Mouse (Mus musculus) frontal cortex, adult (tissue): ENCODE measurements around the gene Hoxd8.

Experiments
- ATAC-seq: cut with Nextera tagmentation; 2 replicates; pipeline ENCODE4 v1.9.2; 2017; ENCODE audit warnings: mild to moderate bottlenecking, moderate library complexity, mixed read lengths; ENCODE audit not compliant: low TSS enrichment

Gene Hoxd8

DNA sequence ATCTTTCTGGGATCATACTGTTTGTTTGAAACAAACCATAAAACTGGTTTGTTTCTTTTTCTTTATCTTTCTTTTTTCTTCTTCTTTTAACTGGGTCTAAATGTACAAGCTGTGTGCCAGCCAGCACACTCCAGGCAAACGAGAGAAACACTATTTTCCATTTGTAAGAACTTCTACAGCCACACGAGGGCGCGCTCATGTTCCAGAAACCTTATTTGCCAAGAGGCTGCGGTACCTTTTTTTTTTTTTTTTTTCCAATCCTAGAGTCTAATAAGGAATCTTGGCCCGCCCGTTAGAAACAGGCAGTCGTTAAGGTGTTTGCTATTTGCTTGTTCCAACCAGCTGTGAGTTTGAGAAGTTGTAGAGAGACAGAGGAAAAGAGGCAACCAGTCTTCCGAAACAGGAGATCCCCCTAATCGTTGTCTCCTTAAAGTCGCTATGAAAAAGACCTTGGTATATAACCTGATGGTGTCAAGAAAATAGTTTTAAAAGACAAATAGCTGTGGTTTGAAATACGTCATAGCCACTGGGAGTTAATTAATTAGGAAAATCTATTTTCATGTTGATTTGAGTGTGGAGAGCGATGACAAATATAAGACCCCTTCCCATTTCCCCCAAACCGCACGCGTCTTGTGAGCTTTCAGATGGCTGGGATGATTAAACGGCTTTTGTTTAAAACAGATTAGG, 18.0 kb upstream of the Hoxd8 start:
- ATAC-seq, result no peak

GRCm38 (mm10) chr2:74686988-74687697, 17.3 kb upstream of the Hoxd8 start:
- ATAC-seq, result no peak

- no peak for ATAC-seq
Observed at GRCm38 (mm10) chr2:74687698-74688555, 16.5 kb upstream of the Hoxd8 start.

- no peak for ATAC-seq
Observed at GRCm38 (mm10) chr2:74688795-74689573, 15.4 kb upstream of the Hoxd8 start.

GRCm38 (mm10) chr2:74689574-74690337, 14.7 kb upstream of the Hoxd8 start:
- no peak for ATAC-seq

- no peak for ATAC-seq
Observed at GRCm38 (mm10) chr2:74690338-74690716, 14.1 kb upstream of the Hoxd8 start.

DNA sequence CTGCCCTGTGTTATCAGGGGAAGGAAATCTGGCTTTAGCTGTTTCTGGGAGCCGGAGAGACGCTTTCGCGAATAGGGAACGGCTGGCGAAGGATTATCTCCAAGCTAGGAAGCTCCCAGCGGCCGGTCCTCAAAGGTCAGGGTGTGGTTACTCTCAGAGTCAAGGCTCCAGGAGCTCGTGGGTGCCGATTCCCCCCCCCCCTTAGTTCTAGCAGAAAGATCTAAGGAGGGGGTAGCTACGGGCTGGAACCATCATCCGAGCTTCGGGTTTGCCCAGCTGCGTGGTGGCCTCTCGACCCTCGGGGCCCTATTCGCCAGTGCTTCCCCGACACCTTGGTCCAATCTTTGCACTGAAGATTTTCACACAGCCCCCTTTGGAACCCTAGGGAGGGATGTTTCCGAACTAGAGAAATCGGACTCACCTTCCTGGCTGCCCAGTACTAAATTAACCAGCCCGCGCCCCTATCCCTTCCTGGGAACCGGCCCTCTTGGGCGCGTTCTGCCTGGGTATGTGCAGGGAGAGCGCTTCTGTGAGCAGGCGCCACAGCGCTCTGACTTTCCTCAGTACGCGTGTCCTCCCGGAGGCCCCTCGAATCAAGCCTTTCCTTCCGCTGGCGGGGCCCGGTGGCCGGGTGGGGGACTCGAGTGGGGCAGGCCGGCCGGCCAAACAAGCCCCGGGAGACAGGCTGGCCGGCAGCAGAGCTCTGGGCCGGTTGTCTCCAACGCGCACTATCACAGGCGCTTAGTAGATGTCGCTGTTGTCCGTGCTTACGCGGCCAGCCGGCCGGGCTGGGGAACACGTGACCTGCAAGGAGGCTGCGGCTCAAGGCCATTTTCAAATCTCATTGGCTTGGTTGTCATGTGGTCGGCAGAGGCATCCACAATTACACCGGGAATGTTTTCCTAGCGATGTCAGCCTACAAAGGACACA, 13.1 kb upstream of the Hoxd8 start, which contains the start of gene Hoxd10:
Hoxd10 (plus strand) TSS at position 903 of the 930 bp plus-strand sequence.
- ATAC-seq, result no peak

- ATAC-seq, result no peak
Observed at GRCm38 (mm10) chr2:74691995-74692807, 12.2 kb upstream of the Hoxd8 start.

DNA sequence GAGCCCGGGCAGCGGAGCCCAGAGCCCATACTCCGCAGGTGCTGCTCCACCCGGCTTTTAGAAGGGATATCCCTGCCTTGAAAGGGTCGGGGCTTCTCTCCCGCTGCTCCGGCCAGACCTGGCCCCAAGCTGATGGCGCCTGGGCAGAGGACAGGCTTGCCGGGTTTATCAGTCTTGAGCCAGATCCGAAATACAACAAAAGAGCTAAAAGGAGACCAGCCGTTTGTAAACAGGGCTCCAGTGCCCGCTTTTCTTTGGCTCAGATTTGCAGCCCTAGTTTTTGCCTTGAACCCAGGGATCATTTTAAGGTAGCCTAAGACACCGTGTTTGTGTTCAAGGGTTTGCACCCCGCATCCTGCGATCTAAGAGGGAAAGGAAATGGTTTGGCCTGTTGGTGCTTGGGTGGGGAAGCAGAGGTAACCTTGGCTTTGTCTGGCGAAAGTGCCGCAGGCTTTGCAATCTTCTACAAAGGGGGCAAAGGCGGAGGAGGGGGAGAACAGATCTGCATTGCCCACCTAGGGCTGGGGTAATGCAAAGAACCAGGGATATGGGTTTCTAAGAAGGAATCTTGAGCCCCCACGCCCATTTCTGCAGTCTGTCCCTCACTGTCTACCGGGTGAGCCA, 11.5 kb upstream of the Hoxd8 start:
- no peak for ATAC-seq

- no peak for ATAC-seq
Observed at GRCm38 (mm10) chr2:74693432-74693827, 11.0 kb upstream of the Hoxd8 start.

DNA sequence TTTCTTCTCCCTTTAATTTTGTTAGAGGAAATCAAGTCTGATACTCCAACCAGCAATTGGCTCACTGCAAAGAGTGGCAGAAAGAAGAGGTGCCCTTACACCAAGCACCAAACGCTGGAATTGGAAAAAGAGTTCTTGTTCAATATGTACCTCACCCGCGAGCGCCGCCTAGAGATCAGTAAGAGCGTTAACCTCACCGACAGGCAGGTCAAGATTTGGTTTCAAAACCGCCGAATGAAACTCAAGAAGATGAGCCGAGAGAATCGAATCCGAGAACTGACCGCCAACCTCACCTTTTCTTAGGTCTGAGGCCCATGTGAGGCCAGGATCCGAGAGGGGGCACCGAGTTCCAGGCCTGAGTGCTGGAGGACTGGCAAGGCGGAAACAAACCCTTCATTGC, 10.3 kb upstream of the Hoxd8 start:
- no peak for ATAC-seq

DNA sequence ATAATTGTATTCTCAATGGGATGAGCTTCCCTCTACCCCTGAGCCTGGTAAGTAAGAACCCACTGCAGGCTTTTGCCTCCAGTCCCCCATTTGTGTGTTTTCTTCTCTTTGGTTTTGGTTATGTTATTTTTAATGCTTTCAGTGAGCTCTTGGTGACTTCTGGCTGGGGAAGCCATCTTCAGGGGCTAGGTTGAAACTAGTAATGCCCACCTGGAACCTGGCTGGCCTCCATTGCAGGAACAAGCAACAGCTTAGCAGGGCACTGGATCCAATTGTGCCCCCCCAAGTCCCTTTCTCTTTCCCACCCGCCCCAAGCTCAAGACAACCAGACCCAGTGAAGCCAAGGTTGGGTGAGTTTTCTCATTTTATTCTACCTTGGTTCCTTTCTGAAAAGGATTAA, 9.0 kb upstream of the Hoxd8 start:
- no peak for ATAC-seq

GRCm38 (mm10) chr2:74695813-74696430, 8.5 kb upstream of the Hoxd8 start:
- no peak for ATAC-seq

DNA sequence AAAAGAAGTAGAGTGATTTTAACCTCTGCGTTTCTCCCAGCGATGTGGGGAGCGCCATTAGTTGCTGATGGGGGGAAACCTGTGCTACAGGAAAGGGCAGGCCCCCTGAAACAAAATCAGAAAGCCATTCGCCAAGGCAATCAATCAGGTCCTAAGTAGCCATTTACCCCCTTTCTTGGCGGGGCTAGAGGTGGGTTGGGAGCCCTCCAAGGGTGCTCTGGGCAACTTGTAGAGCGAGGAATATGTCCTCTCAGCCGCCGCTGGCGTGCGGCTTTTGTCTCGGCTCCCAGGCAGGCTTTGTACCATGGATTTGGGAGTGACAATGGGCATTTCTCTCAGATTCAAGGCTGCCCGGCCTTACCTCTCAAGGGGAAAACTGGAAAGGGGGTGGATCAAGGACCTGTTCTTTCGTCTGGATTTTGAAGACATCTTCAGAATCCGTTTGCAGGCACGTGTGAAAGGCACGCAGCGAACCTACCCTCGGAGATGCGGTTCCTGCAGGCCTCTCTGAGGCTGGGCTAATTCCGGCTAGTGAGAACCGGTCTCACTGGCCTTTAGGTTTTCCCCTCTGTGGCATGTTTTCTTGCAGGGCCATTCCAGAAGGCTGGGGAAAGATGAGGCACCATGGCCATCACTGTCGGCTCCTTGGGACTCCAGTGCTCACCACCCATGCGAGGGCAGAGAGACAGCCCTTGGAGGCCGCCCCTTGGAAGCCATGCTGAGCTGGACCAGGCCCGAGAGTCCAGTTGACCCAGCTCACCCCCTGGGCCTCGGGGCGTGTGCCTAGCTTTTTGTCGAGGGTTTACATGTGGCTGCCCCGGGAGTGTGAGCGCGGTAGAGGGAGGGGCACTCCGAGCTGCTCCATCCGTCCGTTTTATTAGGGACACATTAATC, 7.7 kb upstream of the Hoxd8 start:
- no peak for ATAC-seq

GRCm38 (mm10) chr2:74697567-74698121, 6.8 kb upstream of the Hoxd8 start, which contains the start of gene Hoxd9:
Hoxd9 (plus strand) TSS chr2:74697727.
- ATAC-seq, result no peak

GRCm38 (mm10) chr2:74698201-74699052, 6.0 kb upstream of the Hoxd8 start:
- no peak for ATAC-seq
